Mouse (Mus musculus) thymus, postnatal 25 days (tissue): ENCODE results near the gene Gm42791.

ENCODE experiments used
- DNase-seq: peaks from one replicate; pipeline ENCODE4 v3.0.0; 2022

Gene Gm42791

DNA sequence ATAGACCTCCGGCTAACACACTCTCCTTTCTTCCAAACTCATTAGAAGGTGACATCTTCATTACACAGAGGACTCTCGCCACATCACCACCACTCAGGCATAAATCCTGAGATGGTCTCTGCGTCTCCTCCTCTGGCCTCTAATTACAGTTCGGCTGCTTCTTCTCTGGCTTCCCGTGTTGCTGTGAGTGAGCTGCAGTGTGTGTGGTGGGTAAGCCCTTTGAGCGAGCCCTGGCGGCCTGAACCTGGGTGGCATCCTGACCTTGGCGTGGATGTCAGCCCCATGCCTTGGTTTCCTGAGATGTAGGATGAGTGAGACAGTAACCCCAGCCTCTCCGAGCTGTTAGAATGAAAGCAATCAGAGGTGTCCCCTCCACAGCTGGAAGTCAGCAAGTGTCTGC, 46.4 kb downstream of the Gm42791 start:
- DNase-seq: no peak

DNA sequence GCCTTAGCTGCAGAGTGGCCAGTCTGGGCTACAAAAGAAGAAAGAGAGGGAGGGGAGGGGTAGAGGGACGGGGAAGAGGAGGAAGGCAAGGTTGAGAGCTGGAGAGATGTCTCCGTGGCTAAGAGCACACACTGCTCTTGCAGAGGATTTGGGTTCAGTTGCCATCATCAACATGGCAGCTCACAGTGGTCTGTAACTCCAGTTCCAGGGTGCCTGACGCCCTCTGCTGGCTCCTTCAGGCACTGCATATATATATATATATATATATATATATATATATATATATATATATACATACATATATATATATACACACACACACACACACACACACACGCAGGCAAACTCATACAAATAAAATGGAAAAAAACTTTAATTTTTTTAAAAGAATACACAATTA, 47.5 kb downstream of the Gm42791 start:
- DNase-seq: no peak

DNA sequence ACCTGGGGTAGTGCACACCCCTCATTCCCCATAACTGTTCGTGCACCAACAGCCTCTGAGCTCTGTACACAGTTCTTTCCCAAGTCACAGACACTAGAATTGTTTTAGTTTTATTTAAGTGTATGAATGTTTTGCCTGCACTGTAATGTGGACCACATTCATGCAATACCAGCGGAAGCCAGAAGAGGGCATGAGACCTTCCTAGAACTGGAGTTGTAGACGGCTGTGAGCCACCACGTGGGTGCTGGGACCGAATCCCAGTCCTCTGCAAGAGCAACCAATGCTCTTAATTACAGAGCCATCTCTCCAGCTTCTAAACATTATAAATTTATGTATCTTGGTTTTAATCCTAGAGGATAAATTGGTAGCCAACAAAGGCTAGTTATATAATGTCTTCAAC, 48.2 kb downstream of the Gm42791 start:
- DNase-seq: peak; percentile 60

- no peak for DNase-seq
Measured at GRCm38 (mm10) chr5:148945735-148946134, 49.2 kb downstream of the Gm42791 start.

DNA sequence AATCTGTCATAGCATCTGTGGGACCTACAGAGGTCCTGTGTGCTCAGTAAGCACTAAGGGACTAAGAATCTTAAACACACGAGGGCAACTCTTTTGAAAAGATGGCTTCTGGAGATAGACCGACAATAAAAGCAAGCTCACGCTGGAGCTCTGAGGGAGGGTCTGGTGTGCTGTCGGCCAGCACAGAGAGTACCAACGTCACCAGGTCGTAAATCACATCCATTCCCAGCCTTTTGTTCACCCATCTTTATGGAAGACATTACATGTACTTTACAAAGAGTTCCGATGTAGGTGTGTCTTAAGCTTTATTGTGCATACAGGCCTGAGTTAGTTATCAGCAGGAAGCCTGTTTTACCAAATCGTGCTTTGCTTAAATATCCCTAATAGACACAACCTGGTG, 50.9 kb downstream of the Gm42791 start:
- no peak for DNase-seq

DNA sequence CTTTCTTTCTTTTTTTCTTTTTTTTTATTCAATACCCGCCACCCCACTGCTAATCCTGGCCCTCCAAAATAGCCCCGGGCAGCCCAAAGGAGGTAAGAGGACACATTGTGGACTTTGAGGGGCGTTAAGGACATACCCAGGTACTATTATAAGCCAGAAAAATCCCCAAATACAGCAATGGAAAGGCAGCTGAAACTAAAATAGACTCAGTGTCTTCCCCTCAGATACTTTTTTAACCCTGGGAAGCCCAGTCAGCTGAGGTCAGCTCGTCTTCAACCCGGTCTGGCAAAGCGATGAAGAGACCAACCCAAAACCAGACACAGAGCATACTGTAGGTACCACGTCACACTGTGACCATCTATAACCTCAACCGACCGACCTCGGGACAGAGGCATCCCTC, 51.5 kb downstream of the Gm42791 start:
- DNase-seq: no peak

GRCm38 (mm10) chr5:148942957-148943356, 52.0 kb downstream of the Gm42791 start:
- DNase-seq: no peak

- DNase-seq: no peak
Measured at GRCm38 (mm10) chr5:148942305-148942704, 52.6 kb downstream of the Gm42791 start.

GRCm38 (mm10) chr5:148941867-148942266, 53.1 kb downstream of the Gm42791 start:
- DNase-seq: no peak

GRCm38 (mm10) chr5:148939948-148940382, 55.0 kb downstream of the Gm42791 start:
- DNase-seq: no peak

- no peak for DNase-seq
Measured at GRCm38 (mm10) chr5:148936516-148936951, 58.4 kb downstream of the Gm42791 start.

GRCm38 (mm10) chr5:148935871-148936270, 59.1 kb downstream of the Gm42791 start:
- DNase-seq: no peak

DNA sequence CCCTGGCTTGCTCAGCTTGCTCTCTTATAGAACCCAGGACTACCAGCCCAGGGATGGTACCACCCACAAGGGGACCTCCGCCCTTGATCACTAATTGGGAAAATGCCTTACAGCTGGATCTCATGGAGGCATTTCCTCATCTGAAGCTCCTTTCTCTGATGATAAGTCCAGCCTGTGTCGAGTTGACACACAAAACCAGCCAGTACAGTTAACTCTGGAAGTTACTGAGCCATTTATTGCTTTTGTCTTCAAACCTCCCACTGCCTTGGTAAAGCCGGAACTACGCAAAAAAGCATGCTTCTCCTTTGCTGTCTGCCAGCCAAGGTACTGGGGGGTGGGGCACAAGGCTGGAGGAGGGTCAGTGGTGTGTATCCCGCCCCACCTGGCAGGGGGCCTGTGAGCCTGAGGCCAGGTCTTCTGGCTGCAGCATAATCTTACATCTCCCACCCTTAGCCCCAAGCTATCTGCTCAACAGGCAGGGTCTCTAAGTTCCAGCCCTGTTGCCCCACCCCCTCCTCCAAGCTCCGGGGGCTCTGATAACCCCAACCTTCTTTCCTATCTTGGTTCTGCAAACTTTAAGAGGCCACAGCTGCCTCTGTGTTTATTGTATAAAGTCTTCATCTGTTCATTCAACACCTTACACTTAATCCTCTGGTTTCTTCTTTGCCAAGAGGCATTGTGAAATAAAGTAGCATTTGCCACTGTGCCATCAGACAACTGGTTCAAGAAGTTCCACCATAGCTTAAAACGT, 59.7 kb downstream of the Gm42791 start:
- no peak for DNase-seq

DNA sequence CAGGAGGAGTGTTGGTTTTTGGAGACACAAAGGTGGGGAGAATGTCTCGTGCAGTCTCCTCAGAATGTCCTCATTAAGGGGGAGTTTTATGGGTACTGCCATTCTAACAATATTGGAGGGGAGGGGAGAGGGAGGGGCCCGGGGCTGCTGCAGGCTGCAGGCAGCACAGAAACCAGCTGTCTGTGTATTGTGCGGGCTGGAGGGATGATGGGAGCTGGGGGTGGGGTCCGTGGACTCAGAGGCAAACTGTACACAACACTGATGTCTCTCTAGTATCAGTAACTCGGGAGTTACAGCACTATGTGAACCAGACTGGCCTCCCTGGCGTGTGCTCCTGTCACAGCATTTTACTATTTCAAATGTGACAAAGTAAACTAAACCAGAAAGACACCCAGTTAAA, 60.5 kb downstream of the Gm42791 start:
- no peak for DNase-seq

DNA sequence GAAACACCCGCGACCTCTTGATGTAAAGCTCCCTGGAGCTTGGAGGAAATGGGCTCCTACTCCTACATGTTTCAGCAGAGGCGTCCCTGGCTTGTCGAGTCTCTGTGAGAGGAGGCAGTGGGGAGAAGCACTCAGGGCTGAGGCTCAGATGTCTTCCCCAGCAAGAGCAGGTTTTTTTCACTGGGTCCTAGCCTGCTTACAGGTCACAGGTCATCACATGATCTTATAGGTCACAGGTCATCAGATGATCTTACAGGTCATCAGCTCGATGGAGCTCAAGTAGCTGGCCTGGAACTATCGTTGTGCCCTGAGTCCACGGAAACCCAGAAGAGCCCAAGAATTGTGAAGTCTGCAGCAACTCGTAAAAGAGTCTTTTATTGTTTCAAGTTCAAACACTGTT, 61.2 kb downstream of the Gm42791 start:
- no peak for DNase-seq

DNA sequence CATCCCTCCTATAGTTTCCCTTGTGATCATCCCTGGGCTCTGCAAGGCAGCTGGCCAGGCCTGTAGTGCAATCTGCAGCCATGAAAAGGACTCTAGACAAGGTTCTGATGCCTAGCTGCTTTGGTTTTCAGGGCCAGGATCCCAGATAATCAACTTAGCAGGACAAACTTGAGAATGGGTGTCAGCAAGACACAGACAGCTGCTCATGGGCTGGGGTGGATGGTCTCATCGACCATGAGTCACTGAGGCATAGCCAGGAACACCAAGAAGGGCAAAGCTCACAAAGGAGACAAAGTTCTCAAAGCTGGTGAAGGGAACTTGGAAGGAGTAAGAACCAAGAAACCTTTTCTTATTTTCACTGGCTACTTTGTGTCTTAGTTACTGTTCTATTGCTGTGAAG, 63.6 kb downstream of the Gm42791 start:
- no peak for DNase-seq

- DNase-seq: no peak
Measured at GRCm38 (mm10) chr5:148929116-148929449, 65.9 kb downstream of the Gm42791 start, which contains the start of gene Katnal1. Gene Katnal1, minus strand, starts transcription at chr5:148929320.

GRCm38 (mm10) chr5:148928382-148929115, 66.4 kb downstream of the Gm42791 start:
- peak; percentile 91 for DNase-seq

- DNase-seq: no peak
Measured at GRCm38 (mm10) chr5:148927717-148928223, 67.2 kb downstream of the Gm42791 start.

GRCm38 (mm10) chr5:148924586-148924985, 70.4 kb downstream of the Gm42791 start:
- DNase-seq: no peak

GRCm38 (mm10) chr5:148924051-148924450, 70.9 kb downstream of the Gm42791 start:
- DNase-seq: no peak

DNA sequence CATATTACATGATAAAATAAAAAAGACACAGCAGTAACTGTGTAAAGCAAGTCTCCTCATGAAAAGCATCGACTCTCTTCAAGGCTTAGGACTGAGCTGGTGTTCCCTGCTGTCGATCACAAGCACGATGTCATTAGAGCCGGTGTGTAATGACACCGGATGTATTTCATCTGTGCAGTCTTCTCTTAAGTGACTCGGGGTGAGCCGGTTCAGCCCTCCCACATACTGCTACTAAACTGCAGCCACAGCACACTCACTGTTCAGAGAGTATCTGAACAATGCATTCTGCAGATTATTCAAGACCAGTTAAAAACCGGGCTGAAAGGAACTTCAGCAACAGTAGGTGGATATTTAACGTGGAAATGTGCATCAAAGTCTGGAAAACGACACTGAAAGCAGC, 71.5 kb downstream of the Gm42791 start:
- DNase-seq: no peak

GRCm38 (mm10) chr5:148922773-148923172, 72.2 kb downstream of the Gm42791 start:
- no peak for DNase-seq

DNA sequence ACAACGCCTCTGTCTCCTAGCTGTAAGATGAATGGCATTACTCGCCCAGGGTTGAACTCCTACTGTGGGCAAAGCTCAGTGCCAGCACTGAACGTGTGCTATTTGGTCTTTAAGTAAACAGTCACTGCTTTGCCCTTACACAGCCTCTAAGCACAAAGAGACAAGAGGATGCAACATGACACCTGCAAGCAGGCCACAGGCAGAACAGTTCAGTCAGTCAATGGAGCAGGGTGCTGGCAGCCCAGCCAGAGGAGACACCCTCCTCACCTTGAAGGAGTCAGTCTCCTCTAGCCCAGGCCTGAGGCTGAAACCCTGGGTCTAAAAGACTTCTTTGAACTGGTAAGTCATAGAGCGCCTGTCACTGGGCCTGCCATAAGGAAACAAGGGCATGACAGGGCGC, 76.9 kb downstream of the Gm42791 start:
- no peak for DNase-seq
